Mouse (Mus musculus) erythroblast, embryonic 14.5 days (primary cell): ENCODE results near the gene Krcc1.

Source experiments
- GATA1 ChIP-seq: IDR thresholded peaks from 2 replicates; pipeline ENCODE4 v1.6.1; 2012; ENCODE audit warnings: low read length, inconsistent platforms, mixed read lengths
- TAL1 ChIP-seq: IDR thresholded peaks from 3 replicates; pipeline ENCODE4 v1.6.1; 2012; ENCODE audit warnings: low read length, inconsistent platforms, mixed read lengths

GRCm38 (mm10) chr6:71262142-71262833, 9.2 kb upstream of the Krcc1 start:
- TF ChIP-seq GATA1 (no peak), TAL1 (no peak)
